Mouse (Mus musculus) kidney, postnatal 0 days (tissue): ENCODE data around the gene Pitpnm3. TPM values are rescaled to one million over a fixed set of nuclear protein-coding genes. Genes with fewer than 3 reads are reported as not detected.
A peak's percentile ranks its signal among the peaks of the same experiment; 100 is the strongest.

Experiments
- ATAC-seq: fragments of 200-750 bp; cut with Nextera tagmentation; replicated peaks from 2 replicates; pipeline ENCODE4 v1.8.0; 2017; ENCODE audit warnings: low read depth, moderate number of reproducible peaks, moderate TSS enrichment, moderate library complexity; ENCODE audit not compliant: low FRiP score
- DNase-seq: peaks from one replicate; pipeline ENCODE4 v3.0.0-alpha.2; 2016; ENCODE audit warnings: low spot score
- H3K27ac ChIP-seq: fragments of 300-500 bp; sonication (generic); 2 replicates; pipeline ENCODE4 v1.5.1; 2014; ENCODE audit warnings: mild to moderate bottlenecking
- H3K27me3 ChIP-seq: fragments of 300-500 bp; sonication (generic); 2 replicates; pipeline ENCODE4 v1.6.1; 2014; ENCODE audit warnings: low read length, mixed read lengths; ENCODE audit not compliant: insufficient read depth
- H3K36me3 ChIP-seq: fragments of 300-500 bp; sonication (generic); 2 replicates; pipeline ENCODE4 v1.6.1; 2014; ENCODE audit warnings: low read length, mixed read lengths; ENCODE audit not compliant: insufficient read depth
- H3K4me1 ChIP-seq: fragments of 300-500 bp; sonication (generic); replicated peaks from 2 replicates; pipeline ENCODE4 v1.6.1; 2014; ENCODE audit warnings: antibody characterized with exemption, low read length, mixed read lengths; ENCODE audit not compliant: insufficient read depth
- H3K4me2 ChIP-seq: fragments of 300-500 bp; sonication (generic); 2 replicates; pipeline ENCODE4 v1.6.1; 2014; ENCODE audit warnings: mild to moderate bottlenecking, low read length, moderate library complexity, mixed read lengths
- H3K4me3 ChIP-seq: fragments of 300-500 bp; sonication (generic); replicated peaks from 2 replicates; pipeline ENCODE4 v1.5.1; 2014; ENCODE audit warnings: low read depth, low read length
- H3K9ac ChIP-seq: fragments of 300-500 bp; sonication (generic); 2 replicates; pipeline ENCODE4 v1.6.1; 2014; ENCODE audit warnings: low read depth, low read length
- H3K9me3 ChIP-seq: fragments of 300-500 bp; sonication (generic); replicated peaks from 2 replicates; pipeline ENCODE4 v1.6.1; 2016; ENCODE audit warnings: low read length, inconsistent platforms, mixed read lengths
- CTCF ChIP-seq: IDR thresholded peaks from 2 replicates; pipeline ENCODE4 v1.5.1; 2016; ENCODE audit warnings: antibody characterized with exemption, low read depth, mild to moderate bottlenecking, moderate library complexity
- WGBS: fragments of 180-500 bp; shearing (Covaris S2); extraction: QIAGEN DNeasy Blood & Tissue Kit; methylation state at CpG from one replicate; pipeline ENCODE4 v1.1.7; 2014; 5-methylcytosine and 5-hydroxymethylcytosine counted together
- polyA plus RNA-seq: library from polyadenylated mRNA; unstranded; fragments of >200 nt; fragmentation: Nextera tagmentation; extraction: Ambion mirVana; gene quantifications from 2 replicates; pipeline ENCODE4 v1.2.1, GENCODE M21; 2015

The Pitpnm3 gene
- polyA plus RNA-seq, 1 experiment from 2014 or later: 0.42 TPM

DNA sequence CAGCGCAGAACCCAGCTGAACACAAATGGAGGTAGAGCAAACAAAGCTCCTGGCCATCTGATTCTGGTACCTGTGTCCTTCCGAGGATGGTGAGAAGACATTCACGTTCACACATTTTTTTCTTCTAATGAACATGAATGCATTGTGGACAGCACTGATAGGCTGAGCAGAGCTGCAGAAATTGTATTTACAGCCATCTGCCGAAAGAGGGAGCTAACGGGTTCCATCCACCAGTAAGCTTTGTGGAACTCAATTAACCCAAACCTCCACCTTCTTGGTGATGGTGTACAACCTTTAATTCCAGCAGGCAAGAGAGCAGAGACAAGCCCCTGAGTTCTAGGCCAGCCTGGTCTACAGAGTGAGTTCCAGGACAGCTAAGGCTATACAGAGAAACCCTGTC is 109.7 kb downstream of the Pitpnm3 start:
- Histone ChIP-seq H3K36me3 (no peaks in the 10 kb centered on the region), H3K27me3 (no peaks in the 10 kb centered on the region), H3K4me2 (no peak overlapping the region), H3K9ac (no peak overlapping the region), H3K27ac (no peak overlapping the region), H3K4me1 (no peaks in the 10 kb centered on the region), H3K9me3 (no peaks in the 10 kb centered on the region), H3K4me3 (no peak overlapping the region)
- peak; percentile 65 for DNase-seq
- WGBS: 44% methylated on average over 5 of the region's 5 CpGs
- peak; percentile 65 for TF ChIP-seq CTCF
- ATAC-seq: no peak

GRCm38 (mm10) chr11:72024193-72024781 is 111.3 kb downstream of the Pitpnm3 start:
- Histone ChIP-seq H3K36me3 (no peaks in the 10 kb centered on the region), H3K4me1 (no peaks in the 10 kb centered on the region), H3K9me3 (no peaks in the 10 kb centered on the region), H3K4me3 (no peak overlapping the region), H3K4me2 (no peak overlapping the region), H3K9ac (no peak overlapping the region), H3K27me3 (no peaks in the 10 kb centered on the region), H3K27ac (no peak overlapping the region)
- 12% methylated on average over 5 of the region's 5 CpGs for WGBS
- DNase-seq (peak; percentile 86), ATAC-seq (peak; percentile 49; the same call in 1 of the 2 replicates)
- TF ChIP-seq CTCF: peak; percentile 87

DNA sequence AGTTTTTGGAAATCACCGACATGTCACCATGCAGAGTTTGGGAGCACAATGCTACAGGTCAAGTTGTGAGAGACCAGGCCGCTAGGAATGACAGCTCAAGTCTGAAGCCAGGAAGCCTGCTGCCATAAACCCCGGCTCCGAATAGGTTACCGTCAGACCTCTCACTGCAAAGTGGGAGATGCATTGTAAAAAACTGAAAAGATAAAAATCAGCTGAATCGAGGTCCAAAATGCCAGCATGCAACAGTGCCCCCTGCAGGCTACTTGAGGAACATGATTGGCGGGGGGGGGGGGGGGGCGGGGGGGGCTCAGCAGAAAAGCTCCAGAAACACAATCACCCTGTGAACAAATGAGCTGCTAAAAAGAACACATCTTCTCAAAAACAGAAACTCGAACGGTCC is 112.0 kb downstream of the Pitpnm3 start:
- Histone ChIP-seq H3K9ac (no peak overlapping the region), H3K27me3 (no peaks in the 10 kb centered on the region), H3K9me3 (no peaks in the 10 kb centered on the region), H3K4me3 (no peak overlapping the region), H3K36me3 (no peaks in the 10 kb centered on the region), H3K4me1 (no peaks in the 10 kb centered on the region), H3K27ac (no peak overlapping the region), H3K4me2 (no peak overlapping the region)
- ATAC-seq (no peak), DNase-seq (peak; percentile 45)
- peak; percentile 64 for TF ChIP-seq CTCF
- 21% methylated on average over 10 of the region's 10 CpGs for WGBS

- no peak for TF ChIP-seq CTCF
- Histone ChIP-seq H3K36me3 (no peaks in the 10 kb centered on the region), H3K27me3 (no peaks in the 10 kb centered on the region), H3K4me2 (no peak overlapping the region), H3K4me1 (no peaks in the 10 kb centered on the region), H3K9ac (no peak overlapping the region), H3K27ac (no peak overlapping the region), H3K9me3 (no peaks in the 10 kb centered on the region), H3K4me3 (no peak overlapping the region)
- DNase-seq: no peak
- no peak for ATAC-seq
- WGBS: 81% methylated on average over 6 of the region's 6 CpGs
These were observed 112.8 kb downstream of the Pitpnm3 start for GRCm38 (mm10) chr11:72022827-72023226.

DNA sequence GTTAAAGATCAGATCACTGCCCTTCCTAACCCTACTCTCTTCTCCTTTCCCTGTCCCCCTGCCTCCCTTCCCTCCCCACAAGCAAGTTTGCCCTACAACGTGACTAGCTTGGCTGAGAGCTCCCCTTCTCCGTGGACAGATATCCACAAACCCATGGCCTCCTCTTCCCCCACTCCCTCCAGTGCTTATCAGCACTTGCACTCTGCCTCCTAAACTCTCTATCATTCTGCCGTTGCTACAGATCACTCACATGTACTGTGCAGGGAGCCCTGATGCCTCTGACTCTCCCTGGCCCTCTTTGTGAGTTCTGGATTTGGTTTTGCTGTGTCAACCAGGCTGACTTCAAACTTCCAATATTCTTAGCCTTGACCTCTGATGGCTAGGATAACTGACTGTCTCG is 114.6 kb downstream of the Pitpnm3 start:
- TF ChIP-seq CTCF: no peak
- H3K4me2 ChIP-seq: no peak overlapping the region
- H3K36me3 ChIP-seq: no peaks in the 10 kb centered on the region
- H3K27ac ChIP-seq: no peak overlapping the region
- no peak overlapping the region for H3K9ac ChIP-seq
- DNase-seq (no peak), ATAC-seq (no peak)
- 65% methylated on average over 4 of the region's 4 CpGs for WGBS
- H3K9me3 ChIP-seq: no peaks in the 10 kb centered on the region
- H3K4me3 ChIP-seq: no peak overlapping the region
- H3K4me1 ChIP-seq: no peaks in the 10 kb centered on the region
- no peaks in the 10 kb centered on the region for H3K27me3 ChIP-seq

DNA sequence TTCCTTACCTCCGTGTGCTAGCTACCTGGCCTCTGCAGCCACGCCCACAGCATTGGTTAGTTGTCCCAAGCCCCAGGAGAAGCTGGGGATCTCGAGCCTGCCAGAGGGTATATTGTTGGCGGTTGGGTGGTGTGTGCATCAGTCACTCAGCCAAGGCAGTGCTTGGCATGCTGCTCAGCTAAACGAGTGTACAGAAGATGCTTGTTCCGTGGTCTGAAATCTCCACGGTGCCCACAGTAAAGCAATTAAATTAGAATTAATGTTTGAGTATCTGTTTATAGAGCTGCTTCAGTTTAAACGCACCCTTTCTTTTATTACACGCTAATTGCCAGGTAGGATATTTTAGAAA is 118.4 kb downstream of the Pitpnm3 start:
- Histone ChIP-seq H3K4me3 (no peak overlapping the region), H3K27ac (no peak overlapping the region), H3K27me3 (no peaks in the 10 kb centered on the region), H3K9me3 (no peaks in the 10 kb centered on the region), H3K9ac (no peak overlapping the region), H3K36me3 (no peaks in the 10 kb centered on the region), H3K4me2 (no peak overlapping the region), H3K4me1 (no peaks in the 10 kb centered on the region)
- DNase-seq (no peak), ATAC-seq (no peak)
- TF ChIP-seq CTCF: no peak
- WGBS: 76% methylated on average over 9 of the region's 9 CpGs
